Mouse (Mus musculus) adrenal gland (tissue): ENCODE results near the gene Plin4.
"Not testable (repeated sequence)": the region's sequence is repeated elsewhere in the genome, so short reads cannot be mapped to it uniquely, and the experiment has no call there.

Source experiments
- intact Hi-C: fragments of 180-260 bp; cut with DNase I; formaldehyde crosslinking; loops from one replicate; pipeline ENCODE4 v1.15.1; 2025

Plin4 gene

DNA sequence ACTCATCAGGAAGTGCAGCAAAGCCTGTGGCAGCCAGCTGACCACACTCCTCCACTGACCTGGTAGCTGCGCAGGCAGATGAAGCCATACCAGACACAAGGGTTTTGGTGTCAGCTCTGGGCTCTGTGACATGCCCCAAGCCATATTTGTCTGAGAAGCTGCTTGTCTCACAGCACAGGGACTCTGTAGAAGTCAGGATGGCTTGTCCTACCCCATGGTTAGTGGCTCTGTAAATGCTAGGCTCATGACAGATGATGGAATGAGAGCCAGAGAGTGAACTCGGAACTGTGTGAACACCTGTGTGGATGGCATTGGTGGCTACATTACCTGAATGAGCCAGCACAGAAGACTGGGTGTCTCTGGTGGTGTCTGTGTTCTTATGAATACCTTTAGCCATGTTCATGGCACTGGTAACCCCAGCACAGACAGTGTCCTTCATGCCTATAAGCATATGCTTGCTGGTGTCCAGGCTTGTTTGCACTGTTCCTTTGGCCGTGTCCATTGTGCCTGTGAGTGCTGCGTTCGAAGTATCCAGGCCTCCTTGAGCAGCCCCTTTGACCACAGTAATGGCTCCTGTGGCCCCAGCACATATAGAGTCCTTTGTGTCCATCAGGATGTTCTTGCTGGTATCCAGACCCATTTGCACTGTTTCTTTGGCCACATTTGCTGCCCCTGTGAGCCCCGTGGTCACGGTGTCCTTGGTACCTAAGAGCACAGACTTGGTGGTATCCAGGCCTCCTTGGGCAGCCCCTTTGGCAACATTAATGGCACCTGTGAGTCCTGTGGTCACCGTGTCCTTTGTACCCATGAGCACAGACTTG is 5.9 kb downstream of the Plin4 start:
- intact Hi-C loops, result no loop called here

DNA sequence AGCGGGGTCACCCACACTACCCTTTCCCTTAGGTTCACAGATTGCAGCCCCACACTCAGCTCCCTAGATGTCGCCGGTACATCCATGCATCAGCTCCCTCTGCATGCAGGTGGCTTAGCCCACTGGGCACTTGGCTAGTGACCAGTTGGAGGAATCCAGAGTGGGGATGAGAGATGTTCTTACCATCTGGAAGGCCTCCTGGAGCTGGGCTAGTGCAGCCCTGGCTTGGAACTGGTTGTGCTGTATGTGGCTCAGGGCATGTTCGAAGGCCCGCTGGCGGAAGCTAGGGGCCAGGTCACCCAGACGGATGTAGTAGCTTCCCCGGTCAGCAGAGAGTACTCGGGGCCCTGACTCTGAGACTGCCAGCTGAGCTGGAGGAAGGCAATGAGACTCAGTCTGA is 6.7 kb downstream of the Plin4 start:
- intact Hi-C loops, result no loop called here

DNA sequence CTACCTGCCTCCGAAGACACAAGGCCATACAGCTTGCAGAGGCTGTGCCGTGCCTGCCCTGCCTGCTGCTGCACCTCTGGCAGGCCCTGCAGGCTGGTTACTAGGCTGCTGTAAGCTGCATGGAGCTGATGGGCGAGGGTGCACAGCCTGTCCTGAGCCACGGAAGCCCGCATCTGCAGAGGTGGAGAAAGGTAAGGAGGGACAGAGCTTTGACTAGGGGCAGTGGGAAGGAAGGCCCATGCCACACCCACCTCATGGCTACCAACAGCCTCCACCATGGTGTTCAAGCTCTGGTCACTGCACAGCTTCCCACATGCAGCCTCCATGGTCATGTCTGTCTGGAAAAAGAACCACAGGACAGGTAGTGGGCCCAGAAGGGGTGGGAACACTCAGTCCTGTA is 7.4 kb downstream of the Plin4 start:
- intact Hi-C loops, result no loop called here

DNA sequence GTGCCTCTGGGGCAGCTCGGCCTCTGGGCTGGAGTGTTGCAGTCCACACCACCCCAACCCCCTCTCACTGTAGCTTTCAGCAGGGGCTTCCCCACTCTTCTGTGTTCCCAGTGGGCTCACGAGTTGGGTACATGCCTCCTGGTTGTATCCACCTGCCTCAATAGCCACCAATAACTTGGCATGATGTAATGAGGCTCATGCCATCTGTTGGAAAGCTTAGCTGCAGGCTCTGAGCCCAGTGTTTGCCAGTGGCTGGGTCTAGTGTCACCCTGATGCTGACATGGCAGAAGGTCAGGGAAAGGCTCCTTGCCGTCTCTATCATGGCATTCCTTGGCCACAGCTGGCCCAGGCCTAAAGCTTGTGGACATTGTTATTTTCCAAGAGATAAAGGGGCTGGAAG is 8.8 kb downstream of the Plin4 start:
- intact Hi-C loops, result no loop called here

DNA sequence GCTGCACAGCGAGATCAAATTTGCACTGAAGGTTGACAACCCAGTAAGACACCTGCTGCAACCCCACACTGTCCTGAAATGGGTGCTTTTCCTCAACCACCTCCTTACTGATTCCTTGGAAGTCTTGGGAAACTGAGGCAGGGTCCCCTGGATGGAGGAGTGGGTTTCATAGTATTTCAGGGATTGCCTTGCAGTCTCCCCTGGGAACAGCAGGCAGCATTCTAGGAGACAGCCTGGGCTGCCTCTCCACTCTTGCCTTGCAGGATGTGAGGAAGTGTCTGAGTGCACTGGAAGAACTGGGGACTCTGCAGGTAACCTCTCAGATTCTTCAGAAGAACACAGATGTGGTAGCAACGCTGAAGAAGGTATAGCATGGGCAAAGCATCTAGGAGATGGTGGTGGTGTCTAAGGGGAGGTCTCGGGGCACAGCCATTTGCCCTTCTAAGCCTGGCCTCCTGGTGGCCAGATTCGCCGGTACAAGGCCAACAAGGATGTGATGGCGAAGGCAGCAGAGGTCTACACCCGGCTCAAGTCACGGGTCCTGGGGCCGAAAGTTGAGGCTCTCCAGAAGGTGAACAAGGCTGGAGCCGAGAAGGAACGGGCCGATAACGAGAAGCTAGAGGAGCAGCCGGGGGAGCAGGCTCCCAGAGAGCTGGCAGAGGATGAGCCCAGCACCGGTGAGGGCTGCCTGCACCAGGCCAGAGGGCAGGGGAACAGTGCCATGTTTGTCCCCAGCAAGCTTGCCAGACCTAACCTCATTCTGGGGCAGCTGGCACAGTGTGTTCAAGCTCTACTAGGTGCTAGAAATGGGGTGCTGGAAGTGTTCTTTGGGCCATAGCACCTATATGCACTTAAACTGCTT is 10.7 kb downstream of the Plin4 start:
- intact Hi-C loops, result no loop called here

DNA sequence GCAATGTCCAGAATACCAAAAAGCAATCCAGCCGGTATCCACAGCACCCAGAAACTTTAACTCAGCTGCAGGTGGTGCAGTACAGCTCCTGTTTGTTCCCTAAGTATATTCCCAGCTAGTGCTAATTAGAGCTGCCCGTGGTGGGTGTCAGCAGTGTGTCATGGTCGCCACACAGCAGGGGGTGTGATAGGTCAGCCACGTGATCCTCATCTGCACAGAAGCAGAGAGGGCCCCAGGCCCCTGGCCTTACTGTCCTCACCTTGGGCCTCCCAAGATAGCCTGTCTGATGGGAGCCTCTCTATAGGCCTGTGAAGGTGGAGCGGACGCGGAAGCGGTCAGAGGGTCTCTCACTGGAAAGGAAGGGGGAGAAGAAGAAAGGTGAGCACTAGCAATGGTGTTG is 11.4 kb downstream of the Plin4 start:
- intact Hi-C loops, result no loop called here

DNA sequence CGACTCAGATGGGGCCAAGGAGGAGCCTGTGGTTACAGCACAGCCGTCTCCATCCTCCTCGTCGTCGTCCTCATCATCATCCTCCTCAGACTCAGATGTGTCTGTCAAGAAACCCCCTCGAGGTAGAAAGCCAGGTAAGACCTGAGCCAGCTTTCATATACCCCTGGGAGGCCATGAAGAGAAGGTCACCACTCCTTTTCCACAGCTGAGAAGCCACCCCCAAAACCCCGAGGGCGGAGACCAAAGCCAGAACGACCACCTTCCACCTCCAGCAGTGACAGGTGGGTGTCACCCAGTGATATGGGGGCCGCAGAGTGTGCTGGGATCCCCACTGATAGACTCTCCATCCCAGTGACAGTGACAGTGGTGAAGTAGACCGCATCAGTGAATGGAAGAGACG is 12.7 kb downstream of the Plin4 start:
- intact Hi-C loops, result no loop called here

DNA sequence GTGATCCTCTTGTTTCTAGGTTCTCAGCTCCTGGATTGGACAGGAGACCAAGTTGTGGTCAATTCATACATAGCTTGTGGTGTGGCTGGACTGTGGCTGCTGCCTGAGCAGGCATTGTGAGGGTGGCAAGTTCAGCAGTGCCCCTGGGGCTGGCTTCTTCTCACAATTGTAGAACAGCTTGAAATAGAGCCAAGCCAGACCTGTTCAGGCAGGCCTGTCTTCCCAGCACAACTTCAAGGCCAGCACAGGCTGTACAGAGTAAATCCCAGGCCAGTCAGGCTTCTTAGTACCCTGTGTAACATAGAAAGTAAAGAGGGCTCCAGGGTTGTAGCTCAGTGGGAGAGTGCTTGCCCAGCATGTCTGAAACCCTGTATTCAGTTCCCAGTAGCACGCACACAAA is 16.8 kb downstream of the Plin4 start:
- intact Hi-C loops, result no loop called here

DNA sequence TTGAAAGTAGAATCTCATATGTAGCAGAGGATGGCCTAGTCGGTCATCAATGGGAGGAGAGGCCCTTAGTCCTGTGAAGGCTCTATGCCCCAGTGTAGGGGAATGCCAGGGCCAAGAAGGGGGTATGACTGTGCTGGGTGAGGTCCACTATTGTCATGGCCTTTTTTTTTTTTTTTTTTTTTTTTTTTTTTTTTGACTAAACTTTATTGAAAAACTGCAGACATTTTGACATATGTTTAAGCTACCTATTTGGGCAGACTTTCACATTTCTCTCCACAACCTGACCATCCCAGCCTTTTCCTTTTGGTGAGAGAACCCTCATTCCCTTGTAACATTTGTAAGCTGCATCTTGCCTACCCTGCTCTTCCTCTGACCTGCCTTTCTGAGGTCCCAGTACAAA is 17.3 kb downstream of the Plin4 start:
- intact Hi-C loops, result no loop called here

DNA sequence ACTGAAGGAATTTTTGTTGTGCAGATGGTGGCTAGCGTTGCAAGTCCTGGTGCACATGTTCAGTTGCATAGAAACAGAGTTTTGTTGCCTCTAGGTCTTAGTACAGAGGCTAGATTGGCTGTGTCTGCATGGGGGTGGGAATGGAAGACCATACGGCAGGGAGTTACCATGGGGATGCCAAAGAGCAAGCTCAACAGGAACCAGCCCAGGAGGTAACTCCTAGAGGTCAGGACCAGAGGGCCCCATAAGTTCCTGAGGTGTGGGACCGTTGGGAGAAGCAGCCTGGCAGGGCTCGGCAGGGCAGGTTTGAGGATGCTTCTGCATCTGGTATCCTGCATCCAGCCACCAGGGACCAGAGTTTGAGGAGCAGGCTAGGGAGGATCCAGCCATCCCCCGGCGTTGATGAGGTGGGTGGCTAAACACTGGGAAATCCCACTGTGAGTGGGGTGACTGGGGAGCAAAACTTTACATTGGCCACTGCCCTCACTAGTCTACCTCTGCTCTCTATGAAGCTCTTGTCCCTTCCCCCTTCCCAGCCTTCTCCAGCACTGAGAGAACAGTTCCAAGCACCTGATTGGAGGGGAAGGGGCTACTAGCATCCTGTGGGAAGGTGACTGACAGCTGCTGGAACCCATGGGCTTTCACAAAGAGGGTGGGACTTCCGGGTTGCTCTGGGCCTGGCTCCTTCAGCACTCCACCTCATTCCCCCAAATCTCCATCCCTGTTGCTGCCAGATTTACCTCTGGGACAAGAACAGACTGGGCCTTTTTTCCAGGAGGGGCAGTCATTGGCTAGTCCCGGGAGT is 28.6 kb downstream of the Plin4 start:
- intact Hi-C loops, result no loop called here

DNA sequence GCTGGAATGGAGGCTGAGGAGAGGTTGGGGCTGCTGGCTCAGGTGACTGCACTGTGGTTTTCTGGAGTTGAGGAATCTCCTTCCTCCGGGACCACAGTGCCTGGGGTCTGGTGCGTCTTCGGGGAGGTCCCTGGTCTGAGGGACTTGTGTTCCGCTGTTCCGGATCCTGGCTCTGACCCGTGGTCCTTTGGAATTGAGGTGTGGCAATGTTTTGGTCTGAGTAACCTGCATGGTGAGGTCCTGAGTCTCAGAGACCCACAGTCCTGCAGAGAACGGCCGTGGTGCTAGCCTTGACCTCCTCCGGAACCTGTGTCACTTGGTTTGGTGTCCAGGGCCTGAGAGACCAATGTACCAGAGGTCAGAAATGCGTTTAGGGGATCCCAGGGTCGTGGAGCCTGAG is 29.7 kb downstream of the Plin4 start:
- intact Hi-C loops, result no loop called here

DNA sequence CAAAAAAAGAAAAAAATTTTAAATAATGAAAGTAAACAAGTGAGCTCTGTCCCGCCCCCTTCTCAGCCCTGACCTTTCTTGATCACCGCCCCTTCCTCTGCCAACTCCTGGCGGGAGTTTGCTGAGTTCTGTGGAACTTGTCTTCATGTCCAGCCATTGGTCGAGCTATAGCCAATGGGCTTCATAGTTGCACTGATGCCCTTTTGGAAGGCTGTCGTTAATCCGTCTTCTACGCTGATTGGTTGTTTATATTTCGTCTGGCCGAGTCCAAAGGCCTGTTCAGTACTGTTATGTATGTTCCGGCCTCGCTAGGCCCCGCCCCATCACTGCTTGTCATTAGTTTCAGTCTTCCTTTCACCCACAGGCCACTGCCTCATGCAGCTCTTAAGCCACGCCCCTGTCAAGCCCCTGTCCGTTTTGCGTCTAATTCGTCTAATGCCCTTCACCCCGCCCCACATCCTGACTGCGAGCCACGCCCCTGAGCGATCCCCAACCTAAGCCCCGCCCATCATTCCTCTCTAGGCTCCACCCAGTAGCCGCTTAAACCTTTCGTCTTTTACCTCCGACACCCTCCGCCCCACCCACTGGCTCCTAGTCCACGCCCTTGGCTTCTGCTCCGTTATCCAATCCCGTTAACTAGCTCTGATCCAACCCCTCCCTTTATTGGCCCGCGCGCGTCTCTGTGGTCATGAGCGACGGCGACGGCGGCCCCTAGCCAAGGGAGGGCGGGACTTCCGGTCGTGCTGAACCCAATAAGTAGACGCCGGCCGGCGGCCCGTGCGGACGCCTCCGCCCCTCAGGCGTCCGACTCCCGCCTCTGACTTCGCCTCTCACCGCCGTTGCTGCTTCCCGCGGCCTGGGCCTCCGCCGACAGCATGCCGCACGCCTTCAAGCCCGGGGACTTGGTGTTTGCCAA is 30.5 kb downstream of the Plin4 start, which contains the start of gene Hdgfl2:
TSS of gene Hdgfl2 (plus strand) at position 755 of the 916 bp plus-strand sequence.
- intact Hi-C loops, result no loop called here

DNA sequence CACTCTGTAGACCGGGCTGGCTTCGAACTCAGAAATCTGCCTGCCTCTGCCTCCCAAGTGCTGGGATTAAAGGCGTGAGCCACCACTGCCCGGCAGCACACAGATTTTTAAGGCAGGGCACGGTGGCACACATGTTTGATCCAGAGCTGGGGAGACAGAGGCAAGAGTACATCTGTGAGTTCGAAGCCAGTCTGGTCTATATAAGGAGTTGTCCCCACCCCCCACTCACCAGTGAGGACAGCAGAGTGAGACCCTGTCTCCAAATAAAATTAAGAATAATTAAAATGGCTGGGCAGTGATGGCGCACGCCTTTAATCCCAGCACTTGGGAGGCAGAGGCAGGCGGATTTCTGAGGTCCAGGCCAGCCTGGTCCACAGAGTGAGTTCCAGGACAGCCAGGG is 31.2 kb downstream of the Plin4 start:
- intact Hi-C loops, result not testable (repeated sequence)

DNA sequence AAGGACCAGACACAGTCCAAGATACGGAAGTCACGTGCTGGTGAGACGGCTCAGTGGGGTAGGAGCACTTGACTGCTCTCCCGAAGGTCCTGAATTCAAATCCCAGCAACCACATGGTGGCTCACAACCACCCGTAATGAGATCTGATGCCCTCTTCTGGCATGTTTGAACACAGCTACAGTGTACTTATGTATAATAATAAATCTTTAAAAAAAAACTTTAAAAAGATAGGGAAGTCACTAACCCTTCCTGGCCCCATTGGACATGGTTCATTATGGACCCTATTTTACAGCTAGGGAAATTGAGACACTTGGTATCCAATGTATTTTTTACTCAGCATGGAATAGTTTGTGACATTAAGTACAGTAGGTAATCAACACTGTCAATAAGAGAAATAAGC is 32.1 kb downstream of the Plin4 start:
- intact Hi-C loops, result no loop called here

DNA sequence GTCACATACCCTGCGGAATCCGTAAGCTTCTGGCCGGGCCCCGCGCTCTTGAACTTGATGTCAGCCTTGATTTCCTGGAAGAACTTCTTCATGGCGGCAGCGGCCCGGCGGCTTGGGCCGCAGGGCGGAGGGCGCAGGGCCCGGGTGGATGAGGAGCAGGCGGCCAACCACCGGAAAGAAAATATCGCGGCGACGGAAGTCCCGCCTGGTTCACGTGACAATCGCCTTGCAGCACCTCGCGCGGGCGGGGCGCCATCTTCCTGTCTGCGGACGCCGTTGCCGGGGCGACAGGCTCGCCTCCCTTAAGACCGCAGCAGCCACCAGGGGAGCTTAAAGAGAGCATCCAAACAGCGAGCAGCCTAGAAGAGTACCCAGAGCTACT is 34.8 kb downstream of the Plin4 start, which contains the start of gene Ubxn6:
TSS of gene Ubxn6 (minus strand) at position 202 of the 382 bp plus-strand sequence.
- intact Hi-C loops, result no loop called here

DNA sequence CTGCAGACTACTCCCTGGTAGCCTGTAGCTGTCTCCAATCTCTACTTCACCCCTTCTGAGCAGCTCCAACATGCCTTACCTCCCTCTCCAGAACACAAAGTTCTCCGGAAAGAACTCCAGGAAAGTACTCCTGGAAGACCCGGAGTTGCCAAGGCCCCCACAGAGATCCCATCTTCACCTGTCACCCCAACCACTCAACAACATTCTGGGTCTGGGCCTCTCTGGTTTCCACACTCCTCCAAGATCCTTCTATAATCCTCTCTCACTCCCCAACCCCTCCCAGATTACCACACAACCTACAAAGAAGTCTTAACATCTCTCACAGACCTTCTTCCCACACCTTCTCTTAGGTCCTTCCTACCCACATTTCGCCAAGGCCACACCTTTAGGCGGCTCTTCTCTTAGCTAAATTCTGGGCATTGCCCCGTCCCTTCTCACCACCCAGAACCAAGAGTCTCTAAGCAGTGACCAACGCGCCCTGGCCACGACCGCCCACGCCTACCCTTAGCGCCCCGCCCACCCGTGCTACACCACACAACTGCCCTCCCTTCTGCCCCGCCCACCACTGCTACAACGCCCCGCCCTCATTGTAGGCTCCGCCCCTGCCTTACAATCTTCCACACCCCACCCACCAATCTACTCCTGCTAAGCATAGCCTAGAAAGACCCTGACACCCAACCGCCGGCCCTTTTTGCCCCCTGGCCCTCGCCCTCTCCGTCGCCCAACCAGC is 35.3 kb downstream of the Plin4 start:
- intact Hi-C loops, result no loop called here

DNA sequence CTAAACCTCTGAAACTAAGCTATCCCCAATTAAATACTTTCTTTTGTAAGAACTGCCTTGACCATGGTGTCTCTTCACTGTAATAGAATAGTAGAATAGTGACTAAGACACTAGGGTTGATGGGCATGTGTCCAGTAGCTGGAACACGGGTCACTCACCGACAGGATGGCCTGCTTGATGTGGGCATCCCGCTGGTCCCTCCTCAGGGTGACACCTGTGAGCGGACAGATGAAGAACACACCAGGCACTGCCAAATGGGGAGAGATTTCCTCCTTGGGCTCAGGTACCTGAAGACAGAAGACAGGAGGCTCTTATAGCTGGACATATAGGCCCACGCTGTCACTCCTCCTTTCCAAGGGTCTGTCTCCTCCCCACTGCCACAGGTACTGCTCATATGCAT is 37.4 kb downstream of the Plin4 start:
- intact Hi-C loops, result no loop called here

DNA sequence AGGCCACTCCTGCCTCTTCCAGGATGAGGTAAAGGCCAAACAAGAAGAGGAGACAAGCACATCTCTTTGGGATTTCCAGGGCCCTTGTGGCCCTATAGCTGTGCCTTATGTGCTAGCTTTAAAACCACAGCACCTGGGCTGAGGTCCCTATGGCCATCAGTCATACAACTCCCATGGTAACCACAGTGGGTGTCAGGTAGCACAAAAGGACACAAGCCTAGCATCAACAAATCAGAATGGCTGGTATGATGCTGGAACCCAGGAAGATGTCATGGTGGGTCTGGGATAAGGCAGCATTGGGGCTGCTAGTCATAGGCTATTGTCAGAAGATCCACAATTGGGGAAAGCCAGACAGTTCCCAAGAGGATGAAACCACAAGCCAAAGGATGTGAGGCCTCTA is 38.5 kb downstream of the Plin4 start:
- intact Hi-C loops, result no loop called here

DNA sequence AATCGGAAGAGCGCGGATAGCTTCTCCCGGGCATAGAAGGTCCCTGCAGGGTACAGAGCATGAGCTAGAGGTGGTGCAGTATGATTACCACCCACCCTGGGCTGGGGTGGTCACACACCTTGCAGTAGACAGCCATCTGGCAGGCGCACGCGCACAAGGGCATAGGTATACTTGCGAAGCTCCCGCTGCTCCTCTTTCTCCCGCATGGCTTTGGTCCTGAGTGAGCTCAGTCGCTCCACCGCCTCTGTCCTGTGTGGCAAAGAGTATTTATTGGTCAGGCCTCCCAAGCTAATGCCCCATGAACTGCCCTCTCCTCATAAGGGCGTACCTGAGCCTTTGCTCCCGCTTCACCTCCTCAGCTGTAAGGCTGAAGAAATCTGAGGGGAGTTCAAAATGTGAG is 40.5 kb downstream of the Plin4 start:
- intact Hi-C loops, result no loop called here

DNA sequence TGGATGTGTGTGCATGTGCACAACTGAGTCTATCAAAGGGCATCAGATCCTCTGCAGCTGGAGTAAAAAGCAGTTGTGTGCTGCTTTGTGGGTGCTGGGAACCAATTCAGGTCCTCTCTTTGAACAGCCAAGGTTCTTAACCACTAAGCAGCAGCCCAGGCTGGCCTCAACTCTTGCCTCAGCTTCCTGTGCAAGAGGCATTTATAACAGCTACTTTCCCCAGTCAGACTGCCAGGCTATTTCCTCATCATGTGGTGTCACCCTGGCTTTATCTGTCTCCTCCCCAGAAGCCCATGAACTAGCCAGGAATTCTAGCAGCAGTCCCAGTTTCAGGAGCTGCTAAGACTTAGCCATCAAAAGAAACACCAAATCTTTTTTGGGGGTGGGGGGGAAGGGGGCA is 43.2 kb downstream of the Plin4 start:
- intact Hi-C loops, result no loop called here
